Mouse (Mus musculus) liver, adult (tissue): ENCODE measurements around the gene Itpr1.

ENCODE experiments used
- GATA4 ChIP-seq: IDR thresholded peaks from 2 replicates; pipeline ENCODE4 v1.6.1; 2014; ENCODE audit warnings: mild to moderate bottlenecking, low read length; ENCODE audit not compliant: insufficient replicate concordance

Itpr1 gene

GRCm38 (mm10) chr6:108512994-108513393 lies 300.1 kb downstream of the Itpr1 start:
- TF ChIP-seq GATA4 = no peak

DNA sequence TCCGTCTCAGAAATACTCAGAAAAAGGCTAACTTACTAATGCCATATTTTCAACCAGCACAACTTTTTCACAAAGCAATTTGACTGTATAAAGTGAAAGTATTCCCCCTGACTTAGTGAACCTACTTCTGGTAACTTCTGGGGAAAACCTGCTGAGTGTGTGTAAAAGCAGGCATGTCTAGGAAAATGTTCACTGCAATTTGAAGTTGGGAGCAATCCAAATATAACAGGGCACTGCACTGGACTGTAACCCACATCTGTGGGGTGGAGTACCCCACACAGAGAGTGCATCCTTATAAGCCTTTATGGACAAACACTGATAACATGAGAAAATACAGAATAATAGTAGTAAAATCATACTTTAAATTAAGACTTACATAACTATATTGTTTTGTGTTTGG lies 303.4 kb downstream of the Itpr1 start:
- TF ChIP-seq GATA4 = no peak

GRCm38 (mm10) chr6:108517241-108517981 lies 304.5 kb downstream of the Itpr1 start:
- TF ChIP-seq GATA4 = no peak

- TF ChIP-seq GATA4 = peak; percentile 22; the same call in 1 of the 2 replicates
Measured at GRCm38 (mm10) chr6:108517986-108518385, 305.1 kb downstream of the Itpr1 start.

DNA sequence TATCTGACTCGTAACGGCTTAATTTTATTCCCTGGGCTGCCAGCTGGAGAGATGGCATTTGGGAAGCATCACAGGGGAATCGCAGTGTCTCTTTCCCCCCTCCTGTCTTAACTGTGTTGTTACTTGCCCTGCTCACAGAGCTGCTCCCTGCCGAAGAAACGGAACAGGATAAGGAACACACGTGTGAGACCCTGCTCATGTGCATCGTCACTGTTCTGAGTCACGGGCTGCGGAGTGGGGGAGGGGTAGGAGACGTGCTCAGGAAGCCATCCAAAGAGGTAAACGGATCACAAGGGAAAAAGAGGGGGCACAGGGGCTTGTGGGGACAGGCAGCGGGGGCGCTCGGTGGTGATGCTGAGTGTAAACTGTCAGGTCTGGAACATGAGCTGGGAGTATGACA lies 305.7 kb downstream of the Itpr1 start:
- TF ChIP-seq GATA4 = no peak

DNA sequence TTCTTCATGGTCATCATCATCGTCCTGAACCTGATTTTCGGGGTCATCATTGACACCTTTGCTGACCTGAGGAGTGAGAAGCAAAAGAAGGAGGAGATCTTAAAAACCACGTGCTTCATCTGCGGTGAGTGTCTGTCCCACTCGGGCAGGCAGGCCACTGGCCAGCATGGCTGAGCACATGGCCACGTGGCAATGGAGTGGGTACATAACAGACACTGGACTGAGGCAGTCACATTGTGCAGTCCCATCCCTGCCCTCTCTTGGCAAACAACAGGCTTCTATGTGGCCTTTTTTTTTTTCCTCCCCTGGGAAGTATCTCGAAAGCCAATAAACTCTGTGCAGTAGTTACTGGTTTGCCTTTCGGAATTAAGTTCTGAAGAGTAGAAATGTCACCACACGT lies 306.4 kb downstream of the Itpr1 start:
- no peak for TF ChIP-seq GATA4

GRCm38 (mm10) chr6:108523956-108524616 lies 311.2 kb downstream of the Itpr1 start:
- TF ChIP-seq GATA4 = no peak

GRCm38 (mm10) chr6:108524617-108525010 lies 311.7 kb downstream of the Itpr1 start:
- TF ChIP-seq GATA4 = no peak

DNA sequence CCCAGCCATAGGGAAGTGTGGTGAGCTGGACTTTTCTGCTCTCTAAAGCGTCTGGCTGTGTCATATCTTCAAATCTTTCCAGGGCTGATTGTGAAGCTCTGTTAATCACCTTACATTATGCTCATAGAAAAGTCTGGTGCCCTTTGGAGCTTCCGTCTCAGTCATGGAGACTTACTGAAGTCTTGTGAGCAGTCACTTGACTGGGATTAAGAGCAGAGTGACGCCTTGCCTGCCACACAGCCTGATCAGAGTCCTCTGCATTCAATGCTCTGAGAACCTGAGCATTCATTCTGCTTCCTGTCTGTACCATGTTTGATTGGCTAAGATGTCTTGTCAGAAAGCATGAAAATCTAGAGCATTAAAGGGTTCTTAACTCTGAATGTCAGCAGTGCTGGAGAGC lies 314.7 kb downstream of the Itpr1 start:
- no peak for TF ChIP-seq GATA4

- TF ChIP-seq GATA4 = no peak
Measured at GRCm38 (mm10) chr6:108527993-108528392, 315.1 kb downstream of the Itpr1 start.

DNA sequence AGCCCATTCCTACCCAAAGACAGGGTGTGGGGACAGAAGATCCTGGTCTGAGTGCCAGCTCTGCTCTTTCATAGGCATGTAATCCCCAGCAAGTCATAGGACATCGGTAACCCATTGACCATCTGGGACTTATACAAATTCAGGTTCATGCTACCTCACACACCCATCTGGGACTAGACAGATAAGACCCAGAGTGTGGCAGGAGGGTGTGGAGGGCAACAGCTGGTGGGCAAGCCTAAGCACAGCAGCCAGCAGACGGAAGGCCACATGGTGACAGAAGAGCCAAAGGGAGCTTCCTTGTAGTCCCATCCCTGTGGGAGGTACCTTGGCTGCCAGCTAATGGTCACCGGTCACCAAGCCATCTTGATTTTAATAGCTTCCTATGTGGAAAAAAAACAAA lies 316.3 kb downstream of the Itpr1 start:
- TF ChIP-seq GATA4 = no peak

DNA sequence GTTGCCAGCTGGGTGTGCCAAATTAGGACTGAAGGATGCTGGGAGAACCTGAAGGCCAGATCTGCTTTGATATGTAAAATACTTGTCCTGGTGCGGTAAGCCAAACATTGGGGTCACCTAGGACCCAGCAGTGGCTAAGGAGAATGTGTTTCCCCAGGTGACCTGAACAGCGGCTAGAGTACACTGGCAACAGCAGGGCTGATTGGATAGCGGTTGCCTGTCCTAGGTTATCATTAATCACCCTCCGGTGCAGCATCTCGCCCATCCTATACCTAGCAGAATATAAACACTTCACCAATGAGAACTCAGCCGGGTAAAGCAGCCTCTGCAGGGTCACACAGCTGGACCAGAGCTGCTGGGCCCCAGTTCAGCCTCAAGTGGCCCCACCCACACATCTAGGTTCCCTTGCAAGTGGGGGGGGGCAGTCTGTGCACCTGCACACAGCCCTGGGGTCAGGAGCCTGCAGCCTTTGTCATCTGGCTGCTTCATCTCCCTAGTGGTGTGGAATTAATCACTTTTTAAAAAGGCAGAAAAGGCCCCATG lies 318.0 kb downstream of the Itpr1 start:
- no peak for TF ChIP-seq GATA4

DNA sequence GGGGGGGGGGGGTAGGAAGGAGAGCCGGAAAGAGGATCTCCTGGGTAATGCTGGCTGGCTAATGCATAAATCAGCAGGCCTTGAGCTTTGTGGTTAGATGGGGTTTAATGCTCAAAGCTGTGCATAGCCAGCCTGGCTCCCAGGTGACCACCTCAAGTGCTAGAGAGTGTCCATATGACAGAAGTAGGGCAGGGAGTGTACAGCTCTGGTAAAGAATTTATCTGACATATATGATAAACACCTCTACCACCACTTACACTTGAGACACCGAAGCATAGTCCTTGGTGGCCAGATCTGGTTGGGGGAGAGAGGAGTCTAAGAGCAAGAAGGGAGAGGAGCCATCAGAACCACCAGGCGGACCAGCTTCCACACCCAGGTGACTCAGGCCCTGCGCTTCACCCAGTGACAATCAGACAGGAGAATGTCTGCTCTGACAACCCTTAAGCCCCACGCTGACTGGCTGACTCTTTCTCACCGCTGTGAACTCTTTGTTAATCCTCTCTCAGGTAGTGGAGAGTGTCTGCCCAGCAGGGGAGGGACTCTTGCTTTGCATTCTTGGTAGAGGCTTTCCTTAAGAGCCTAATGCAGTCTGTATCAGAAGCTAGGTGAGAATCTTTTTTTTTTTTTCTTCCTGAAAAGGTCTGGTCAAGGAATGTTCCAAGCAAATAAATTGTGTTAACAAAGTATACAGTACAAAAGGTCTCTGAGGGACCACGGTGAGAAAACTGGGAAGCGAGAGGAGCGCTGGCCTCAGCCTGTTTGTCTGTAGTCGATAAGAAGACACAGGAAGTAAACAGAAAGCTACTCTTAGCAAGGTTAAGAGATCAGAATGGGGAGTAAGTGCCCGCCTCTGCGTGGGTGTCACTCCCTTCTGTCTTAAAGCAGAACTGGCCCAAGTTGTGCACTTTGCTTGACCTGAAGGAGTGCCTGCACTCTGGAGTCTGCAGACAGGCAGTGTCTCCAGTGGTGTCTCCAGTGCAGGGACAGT lies 318.7 kb downstream of the Itpr1 start:
- peak; percentile 57; the same call in 1 of the 2 replicates for TF ChIP-seq GATA4

- no peak; the same call in 1 of the 2 replicates for TF ChIP-seq GATA4
Measured at GRCm38 (mm10) chr6:108532486-108533179, 319.7 kb downstream of the Itpr1 start.

- TF ChIP-seq GATA4 = 0 out of 2 replicates have a peak, but pooled peaks have one; percentile 34
Measured at GRCm38 (mm10) chr6:108534139-108534538, 321.2 kb downstream of the Itpr1 start.

DNA sequence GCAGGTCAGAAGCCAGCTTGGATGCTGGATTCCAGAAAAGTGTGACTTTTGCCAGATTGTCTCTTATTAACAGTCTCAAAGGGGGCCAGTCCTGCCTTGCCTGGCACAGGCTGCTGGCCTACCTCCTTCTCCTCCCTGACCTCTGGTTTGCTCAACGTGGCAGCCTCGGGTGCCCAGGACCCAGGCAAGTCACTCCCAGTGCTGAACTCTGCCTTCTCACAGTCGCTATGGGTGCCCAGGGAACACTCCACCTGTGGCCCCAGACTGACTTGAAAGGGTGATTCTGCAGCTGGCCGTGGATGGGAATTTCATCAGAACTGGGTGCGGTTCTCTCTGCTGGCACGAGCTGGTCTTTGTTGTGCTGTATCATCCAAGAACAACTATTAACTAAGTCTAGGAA lies 321.7 kb downstream of the Itpr1 start:
- TF ChIP-seq GATA4 = no peak
